Mouse (Mus musculus) gastrocnemius, adult 8-10 months (tissue): ENCODE measurements at regions not wholly inside any gene's neighbourhood (a gene's known extent, or its start where the extent isn't known, plus 50 kb on each side); places are given as distances from the start of the nearest gene placed in this dataset.

Experiments
- DNase-seq, 2 experiments: peaks; one replicate each; pipeline ENCODE4 v3.0.0; 2022; ENCODE audit warnings: low spot score in 2 of 2

DNA sequence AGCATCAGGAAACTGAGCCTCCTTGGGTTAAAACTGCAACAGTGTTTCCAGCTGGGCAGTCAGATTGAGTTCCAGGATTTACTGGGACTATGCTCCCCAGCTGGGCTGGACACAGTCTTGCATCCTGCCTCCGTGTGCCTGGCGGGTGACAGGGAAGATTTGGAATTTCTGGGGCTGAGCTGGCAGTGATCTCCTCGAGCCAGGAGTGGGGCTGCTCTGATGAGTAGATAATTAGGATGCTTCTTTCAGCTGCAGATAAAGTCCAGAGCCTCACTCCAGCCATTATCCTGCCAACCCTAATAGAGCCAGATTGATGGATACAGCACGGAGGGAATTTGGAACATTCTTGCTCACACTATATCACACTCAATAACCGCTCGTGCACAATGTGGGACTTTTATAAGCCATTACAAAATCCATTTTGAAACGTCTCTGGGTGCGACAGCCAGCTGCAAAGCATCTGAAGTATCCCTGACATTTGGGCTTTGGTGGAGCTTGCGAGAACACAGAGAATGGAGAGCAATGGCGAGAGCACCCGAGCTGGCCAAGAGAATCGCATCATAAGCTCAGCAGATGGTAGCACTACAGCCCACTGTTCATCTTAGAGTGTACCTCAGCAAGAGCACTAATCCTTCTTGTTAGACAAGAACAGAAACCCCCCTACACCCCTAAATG is 311.6 kb upstream of the Klf4 start:
- peak in 1 of 2 experiments; percentile 8 for DNase-seq

DNA sequence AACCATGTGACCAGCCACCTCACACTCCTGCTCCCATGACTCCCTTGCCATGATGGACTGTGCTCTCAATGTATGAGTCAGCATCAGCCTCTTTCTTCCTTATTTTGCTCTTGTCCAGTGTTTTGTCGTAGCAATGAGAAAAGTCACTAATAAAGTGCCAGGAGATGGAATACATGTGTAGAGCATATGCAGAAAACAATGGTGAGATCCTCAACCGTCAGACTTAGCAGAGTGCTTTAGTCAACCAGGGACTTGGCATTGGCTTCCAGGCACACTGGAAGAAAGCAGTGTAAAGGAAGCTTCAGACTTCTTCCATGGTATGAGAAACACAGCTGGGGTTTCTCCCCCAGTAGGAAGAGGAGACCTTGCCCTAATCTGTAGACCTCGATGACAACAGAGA is 306.3 kb upstream of the Klf4 start:
- DNase-seq: no peak

DNA sequence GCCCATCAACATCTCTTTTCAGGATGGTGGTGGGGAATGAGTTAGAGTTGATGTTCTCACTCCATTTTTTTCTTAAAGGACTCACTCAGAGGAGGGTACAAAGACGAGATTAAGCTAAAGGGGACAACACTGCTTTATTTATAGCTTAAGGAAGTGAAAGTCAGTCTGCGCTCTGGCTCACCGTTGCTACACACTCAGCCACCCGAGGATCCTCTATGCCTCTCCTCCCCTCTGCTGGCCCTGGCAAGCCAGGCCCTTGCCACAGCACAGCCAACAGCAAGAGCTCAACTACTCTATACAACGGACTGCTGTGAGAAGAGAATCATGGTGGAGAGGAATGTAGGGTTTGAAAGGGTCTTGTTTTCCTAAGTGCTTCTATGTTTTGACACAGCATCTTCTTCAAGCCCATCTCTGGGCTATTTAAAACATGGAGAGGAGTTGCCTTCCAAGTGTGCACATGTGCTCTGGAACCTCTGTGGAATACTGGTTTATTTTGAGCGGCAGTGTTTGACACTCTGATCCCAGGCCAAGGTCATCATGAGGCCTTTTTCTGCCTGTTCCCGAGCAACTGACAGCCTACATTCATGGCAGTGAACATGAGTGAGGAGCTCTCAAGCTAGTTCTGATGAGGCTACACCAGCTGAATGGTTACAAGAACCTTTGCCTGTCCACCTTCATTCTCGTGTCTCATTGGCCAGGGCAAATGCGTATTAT is 291.9 kb upstream of the Klf4 start:
- DNase-seq: no peak

DNA sequence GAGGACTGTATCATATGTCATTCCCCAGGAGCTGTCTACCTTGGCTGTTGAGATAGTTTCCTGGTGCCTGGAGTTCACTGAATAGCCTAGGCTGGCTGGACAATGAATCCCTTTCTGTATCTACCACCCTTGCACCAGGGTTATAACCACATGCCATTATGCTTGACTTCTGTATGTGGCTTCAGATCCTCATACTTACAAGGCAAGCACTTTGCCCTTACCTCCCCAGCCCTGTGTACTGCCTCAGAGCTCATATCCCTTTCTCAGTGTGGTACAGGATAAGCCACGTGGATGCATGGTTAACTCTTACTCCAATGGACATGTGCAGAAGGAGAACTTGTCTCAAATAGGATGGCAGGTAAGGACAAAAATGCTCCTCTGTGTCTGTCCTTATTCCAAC is 291.3 kb upstream of the Klf4 start:
- no peak for DNase-seq

DNA sequence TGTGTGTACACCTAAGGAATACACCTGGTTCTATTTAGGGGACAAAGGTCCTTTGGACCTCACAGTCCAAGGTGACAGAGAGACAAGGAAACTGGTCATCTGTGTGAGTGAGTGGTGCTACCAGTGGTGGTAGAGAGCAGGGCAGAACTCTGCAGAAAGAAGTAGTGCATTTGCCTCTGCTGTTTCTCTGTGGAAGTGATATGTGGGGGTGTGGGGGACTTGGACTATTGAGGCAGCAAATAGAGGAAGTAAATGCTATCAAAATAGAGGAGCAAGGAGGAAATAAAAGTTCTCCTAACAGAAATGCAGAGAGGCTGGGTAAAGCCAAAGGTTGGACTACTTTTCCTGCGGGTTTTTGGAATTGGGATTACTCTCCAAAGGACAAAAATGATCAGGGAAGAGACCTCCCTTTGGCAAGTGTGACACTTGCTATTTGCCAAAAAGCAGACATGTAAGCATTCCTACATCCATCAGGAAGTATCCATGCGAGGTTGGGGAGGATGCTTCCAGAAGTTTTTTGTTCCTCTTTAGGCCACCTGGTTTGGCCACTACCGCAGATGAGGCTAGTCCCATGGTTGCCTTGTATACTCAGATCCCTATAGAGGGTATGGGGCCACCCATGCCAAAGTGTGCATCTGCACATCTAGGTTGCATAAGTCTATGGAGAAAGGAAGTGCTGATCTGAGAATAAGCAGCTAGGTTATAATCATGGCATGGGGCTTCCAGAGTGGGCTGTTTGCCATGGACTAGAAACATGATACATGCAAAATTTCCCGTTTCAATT is 285.0 kb upstream of the Klf4 start:
- DNase-seq: no peak

DNA sequence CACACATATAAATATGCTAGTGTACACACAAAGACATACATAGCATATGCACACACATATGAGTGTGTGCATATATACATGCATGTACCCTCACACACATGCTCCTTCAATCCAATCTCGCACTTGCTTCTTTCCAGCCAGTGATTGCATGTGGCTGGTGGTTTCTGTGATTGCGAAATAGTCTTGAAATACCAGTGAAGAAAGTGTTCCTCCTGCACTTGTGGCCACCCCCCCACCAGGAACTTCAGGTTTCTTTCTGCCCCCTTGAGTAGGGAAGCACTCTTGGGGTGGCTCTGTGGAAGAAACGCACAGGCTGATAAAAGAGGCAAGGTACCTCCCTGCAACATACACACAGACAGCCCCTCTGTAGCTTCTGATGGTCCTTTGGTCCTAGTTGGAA is 283.6 kb upstream of the Klf4 start:
- DNase-seq: no peak

DNA sequence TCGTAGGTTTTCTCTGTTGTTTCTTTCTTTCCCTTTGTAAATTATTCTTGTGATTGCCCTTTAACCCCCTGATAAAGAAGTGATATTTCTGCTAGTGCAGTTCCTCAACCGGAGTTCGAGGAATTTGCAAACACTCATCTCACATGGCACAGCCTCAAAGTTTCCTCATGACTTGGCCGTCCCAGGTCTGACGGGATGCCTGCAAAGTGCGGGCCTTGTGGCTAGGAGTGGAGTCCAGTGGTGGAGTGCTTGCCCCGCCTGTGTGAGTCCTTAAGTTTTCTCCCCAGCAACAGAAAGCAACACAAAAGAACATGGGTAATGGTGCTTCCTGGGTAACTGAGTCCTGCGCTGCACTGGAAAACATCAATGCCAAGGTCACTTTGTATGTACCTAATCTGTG is 280.6 kb upstream of the Klf4 start:
- no peak for DNase-seq

DNA sequence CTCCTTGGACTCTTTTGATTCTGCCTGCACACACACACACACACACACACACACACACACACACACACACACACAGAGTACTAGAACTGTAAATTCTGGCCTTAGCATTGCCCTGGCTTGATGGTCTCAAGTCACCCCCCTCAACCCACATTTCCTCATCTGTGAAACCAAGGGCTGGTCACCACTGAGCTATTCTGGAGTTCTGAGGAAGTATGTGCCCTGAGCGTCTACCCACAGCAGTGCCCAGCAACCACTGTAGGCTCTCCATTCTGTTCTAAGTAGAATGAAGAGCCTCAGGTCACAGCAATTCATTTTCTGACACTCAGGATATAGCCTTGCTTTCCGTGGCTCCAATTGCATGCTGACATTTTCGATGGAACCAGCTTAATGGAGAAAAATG is 279.4 kb upstream of the Klf4 start:
- no peak for DNase-seq

DNA sequence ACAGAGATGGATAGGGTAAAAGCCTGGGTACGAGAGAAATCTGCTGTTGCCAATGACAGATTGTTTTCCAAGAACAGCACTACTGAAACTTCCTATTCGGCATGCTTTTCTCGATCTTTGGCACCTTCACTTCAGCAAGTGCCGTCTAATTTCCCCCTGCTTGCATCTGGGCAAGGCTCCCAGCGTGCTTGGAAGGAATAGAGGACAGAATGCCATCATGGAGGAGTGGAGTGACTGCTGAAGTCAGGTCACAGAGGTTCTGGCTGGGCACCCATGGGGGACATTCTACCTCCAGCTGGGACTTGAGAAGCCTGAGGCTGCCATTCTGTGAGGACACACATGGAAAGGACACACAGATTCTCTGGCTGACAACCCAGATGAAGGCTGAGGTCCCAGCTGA is 276.2 kb upstream of the Klf4 start:
- no peak for DNase-seq

DNA sequence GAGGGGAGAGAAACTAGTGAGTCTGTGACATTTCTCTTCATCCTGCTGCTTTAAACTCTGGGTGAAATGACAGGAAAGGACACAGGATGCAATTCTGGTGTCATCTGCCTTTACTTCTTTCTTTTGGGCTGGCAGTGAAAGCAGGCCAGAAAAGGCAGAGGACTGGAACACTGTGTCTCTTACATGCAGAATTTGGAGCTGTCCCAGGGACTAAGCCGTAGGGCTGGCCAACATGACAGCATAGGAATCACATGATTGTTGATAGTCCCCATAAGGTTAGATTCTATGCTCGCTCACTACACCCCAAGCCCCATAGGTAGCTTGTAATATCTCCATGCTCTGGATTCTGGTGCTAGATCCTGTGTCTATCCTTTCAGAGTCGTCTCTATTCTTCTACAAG is 274.5 kb upstream of the Klf4 start:
- no peak for DNase-seq

DNA sequence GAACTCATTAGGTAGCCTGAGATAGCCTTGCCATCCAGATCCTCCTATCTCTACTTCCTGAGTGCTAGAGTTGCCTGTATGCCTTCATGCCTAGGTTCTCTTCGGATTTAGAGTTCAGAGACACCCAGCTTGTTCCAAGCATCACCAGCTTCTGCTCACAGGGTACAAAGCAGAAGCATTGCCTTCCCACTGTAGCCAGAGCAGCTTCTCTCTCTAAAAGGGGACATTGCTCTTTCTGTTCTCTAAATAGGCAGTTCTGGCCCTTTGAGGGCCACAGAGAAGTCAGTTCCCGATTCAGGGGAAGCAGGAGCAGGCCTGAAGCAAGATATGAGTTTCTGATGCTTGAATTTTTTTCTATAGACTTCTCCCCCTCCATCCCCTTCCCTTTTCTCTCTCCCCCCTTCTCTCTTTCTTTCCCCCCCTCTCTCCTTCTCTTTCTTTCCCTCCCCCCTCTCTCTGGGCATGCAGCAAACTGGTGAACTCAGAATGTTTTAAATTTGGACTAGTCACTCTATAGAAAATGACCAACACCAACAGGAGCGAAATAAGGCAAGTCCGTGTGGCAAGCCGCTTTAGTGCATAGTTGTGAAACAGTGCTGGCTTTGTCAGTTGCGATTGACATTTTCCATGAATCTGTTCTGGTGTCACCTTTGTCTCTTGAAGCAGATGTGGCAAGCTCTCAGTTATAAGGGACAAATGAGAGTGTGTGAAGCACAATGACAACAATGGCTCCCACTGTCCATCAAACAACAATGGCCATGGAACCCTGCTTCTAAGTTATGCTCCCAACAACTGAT is 273.2 kb upstream of the Klf4 start:
- no peak for DNase-seq

DNA sequence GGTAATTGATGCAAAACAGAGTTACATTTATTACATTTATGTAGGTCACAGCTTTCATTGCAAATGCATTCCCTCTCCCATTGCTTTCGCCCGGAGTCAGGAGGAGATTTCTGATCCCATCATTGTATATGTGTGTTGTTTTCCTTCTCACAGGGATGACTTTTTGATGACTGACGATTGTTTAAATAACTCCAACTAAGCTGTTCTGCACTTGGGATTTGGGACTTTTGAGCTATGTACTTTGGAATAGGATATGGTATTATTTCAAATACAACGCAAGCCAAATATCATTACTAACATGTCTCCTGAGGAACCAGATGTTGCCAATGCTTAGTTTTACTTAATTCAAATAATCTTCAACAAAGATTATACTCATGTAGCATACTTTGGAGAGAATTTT is 269.8 kb upstream of the Klf4 start:
- DNase-seq: no peak

DNA sequence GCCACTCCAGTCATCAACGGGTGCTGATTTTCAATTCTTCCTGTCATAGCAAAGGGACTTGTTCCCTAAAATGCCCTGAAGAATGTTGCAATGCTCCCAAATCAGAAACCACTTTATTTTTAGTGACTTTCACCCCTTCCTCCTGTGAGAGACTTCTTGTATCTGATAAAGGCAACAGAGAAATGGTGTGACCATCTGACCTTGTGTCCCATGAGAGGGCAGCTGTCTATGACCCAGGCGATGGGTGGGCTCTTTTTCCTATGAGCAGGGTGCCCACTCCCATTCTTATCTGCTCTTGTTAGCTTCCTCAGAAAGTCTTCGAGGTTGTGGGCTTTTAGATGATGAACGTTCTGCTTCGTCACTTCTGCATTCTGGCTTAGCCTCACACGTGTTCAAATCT is 265.8 kb upstream of the Klf4 start:
- DNase-seq: no peak

DNA sequence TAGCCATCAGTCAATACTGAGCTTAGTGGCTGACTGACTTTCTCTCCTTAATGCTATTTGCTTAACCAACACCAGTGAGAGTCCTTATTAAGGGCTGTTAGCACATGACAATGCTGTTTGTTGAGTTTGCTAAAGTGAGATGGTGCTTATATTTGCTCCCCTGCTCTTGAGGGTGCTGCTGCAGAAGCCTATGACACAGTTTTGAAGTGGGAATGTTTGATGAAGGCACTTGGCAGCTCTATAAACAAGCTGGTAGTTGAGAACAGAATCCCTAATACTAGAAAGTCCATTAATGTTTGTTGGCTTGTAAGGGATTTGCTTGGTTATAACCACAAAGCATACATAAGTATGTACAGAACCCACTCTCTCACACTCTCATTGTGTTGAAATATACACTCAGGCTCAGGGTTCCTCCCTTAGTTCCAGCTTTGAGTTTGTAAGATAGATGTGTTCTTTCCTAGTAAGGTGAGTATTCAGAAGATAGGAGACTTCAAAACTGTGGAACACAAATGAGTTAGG is 249.1 kb upstream of the Klf4 start:
- DNase-seq: no peak

DNA sequence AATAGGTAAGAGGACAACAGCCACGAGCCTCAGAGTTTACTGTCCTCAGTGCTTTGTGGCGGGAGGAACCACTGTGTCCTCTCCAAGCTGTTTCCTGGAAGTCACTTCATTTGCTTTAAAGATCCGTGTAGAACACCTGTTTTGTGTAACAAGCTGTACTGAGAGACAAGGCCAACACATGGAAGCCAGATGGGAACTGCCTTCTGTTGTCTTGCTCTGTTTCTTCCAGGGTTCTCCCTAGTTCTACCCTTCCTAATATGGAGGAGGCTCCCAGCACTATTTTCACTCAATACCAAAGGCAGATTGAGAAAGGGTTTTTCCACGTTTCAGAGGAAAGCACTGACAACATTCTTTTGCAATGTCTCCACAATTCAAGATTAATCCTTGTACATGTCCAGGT is 247.3 kb upstream of the Klf4 start:
- DNase-seq: no peak

DNA sequence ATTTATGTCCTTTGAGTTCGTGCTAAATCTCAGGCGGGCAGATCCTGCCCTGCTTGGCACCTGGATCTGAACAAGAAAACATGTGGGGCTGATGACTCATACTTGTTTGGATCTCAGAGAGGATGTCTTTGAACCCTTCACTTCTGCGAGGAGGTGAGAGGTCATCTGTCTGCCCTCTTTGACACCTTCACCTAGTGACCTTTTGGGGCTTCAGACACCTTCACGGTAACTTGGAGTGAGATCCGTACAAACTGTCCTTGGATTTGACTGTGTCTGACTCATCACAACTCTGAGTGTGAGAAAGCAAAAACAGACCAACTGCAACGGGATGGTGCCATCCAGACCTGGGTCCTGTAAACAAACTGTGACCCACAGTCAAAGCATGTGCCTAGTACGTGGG is 243.6 kb upstream of the Klf4 start:
- DNase-seq: no peak

DNA sequence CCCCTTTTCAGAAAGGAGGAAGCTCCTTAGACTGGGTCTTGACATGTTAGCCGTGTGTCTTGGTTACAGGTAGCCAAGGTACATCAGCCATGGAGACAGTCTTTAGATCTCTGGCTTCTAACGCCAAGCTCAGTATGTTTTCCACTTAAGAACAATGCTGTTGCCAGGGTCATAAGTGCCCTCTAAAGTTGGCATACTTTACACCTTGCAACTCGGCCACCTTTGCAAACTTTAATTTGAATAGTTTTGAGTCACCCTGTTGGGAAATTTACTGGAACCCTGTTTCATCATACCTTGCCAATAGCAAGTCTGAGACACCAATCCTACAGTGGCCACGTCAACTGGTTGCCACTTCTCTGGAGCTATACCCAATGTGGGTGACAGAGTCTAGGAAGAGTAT is 242.3 kb upstream of the Klf4 start:
- no peak for DNase-seq

DNA sequence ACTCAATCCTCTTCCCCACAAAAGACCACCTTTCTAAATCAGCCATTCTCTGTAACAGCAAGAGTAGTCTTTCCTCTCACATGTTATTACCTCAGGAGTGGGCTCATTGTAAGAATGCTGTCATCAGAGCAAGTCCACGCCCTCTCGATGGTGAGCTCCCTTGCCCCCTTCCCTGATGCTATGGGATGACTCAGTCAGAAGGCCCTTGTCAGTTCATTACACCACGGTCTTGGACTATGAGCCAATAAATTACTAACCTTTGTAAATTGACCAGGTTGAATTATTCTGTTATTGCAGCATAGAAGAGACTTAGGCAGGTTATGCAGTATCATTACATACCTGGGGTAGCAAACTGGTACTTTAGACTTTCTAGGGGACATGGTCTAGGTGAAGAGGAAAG is 237.4 kb upstream of the Klf4 start:
- no peak for DNase-seq

DNA sequence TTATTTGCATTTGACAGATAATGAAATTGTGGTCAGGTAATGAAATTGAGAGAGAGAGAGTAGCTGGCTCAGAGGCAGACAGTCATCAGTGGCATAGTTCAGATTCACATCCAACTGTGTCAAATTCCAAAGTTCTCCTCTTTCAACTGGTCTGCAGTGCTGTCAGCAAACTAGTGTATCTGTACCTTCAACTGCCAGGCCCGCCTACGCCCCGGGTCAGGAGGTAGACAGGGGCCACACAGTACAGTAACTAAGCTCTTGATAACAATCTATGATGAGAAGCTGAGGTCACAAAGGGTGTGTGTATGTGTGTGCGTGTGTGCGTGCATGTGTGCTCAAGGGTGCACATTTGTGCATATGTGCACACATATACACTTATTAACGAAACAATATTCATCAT is 236.1 kb upstream of the Klf4 start:
- no peak for DNase-seq

DNA sequence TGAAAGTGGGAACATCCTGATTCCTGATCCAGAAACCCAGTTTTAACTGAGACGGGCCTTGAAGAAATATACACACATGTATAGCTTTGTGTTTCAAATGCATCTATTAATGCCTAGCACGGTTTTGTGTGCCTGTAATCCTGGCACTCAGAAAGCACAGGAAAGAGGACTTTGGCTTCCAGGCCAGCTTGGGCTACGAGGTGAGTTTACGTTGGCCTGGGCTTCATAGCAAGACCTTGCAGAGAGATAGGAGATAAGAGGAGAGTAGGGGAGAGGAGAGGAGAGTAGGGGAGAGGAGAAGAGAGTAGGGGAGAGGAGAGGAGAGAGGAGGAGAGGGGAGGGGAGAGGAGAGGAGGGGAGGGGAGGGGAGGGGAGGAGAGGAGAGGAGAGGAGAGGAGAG is 234.9 kb upstream of the Klf4 start:
- no peak for DNase-seq

DNA sequence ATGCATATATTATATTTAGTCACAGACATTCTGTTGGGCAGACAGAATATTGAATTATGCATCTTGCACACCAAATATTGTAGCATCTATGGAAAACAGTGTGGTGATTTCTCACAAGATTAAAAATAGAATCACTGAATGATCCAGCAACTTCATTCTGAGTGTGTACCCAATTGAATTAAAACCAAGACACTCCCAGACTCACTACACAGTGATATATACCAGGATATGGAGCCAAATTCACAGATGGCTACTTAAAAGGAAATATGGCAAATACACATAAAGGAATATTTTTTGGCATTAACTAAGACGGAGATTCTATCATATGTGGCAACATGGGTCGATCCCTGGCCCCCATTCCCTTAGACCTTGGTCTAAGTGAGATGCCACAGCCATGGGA is 233.5 kb upstream of the Klf4 start:
- DNase-seq: no peak

DNA sequence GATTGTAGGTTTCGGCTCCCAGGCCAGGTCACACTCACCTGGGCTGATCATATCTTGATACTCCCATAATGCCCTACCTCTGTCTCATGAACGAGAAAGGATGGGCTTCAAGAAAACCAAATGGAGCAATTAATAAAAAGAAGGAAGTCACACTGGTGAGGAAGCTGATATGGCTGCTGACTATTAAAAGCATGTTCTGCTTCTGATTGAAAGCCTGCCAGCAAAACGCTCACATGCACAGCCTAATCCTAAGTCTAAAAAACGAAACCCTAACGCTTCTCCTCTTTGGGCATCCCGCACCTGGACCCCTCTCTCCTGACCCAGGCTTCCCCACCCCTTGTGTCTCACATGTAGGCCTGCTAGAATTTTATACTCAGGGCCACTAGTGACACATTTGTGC is 230.8 kb upstream of the Klf4 start:
- DNase-seq: no peak
